Mouse (Mus musculus) neural tube, embryonic 14.5 days (tissue): Measurements from ENCODE around the gene Chic1. TPM values are rescaled to one million over a fixed set of nuclear protein-coding genes. Genes with fewer than 3 reads are reported as not detected.
A peak's percentile ranks its signal among the peaks of the same experiment; 100 is the strongest.

Experiments used
- ATAC-seq: fragments of 200-750 bp; cut with Nextera tagmentation; 2 replicates; pipeline ENCODE4 v1.8.0; 2017; ENCODE audit warnings: low read depth, mild to moderate bottlenecking, moderate TSS enrichment, moderate library complexity
- H3K27ac ChIP-seq: fragments of 300-500 bp; sonication (generic); 2 replicates; pipeline ENCODE4 v1.5.1; 2014; ENCODE audit warnings: low read depth, mild to moderate bottlenecking, control low read depth, low read length, moderate library complexity, mixed read lengths
- H3K27me3 ChIP-seq: fragments of 300-500 bp; sonication (generic); 2 replicates; pipeline ENCODE4 v1.6.1; 2014; ENCODE audit warnings: low read length; ENCODE audit not compliant: control insufficient read depth, insufficient read depth
- H3K36me3 ChIP-seq: fragments of 300-500 bp; sonication (generic); 2 replicates; pipeline ENCODE4 v1.6.1; 2014; ENCODE audit warnings: low read length, mixed read lengths; ENCODE audit not compliant: control insufficient read depth, insufficient read depth
- H3K4me1 ChIP-seq: fragments of 300-500 bp; sonication (generic); 2 replicates; pipeline ENCODE4 v1.6.1; 2014; ENCODE audit warnings: low read length; ENCODE audit not compliant: control insufficient read depth, insufficient read depth
- H3K4me2 ChIP-seq: fragments of 300-500 bp; sonication (generic); 2 replicates; pipeline ENCODE4 v1.6.1; 2014; ENCODE audit warnings: mild to moderate bottlenecking, low read depth, low read length, control low read depth
- H3K4me3 ChIP-seq: fragments of 300-500 bp; sonication (generic); 2 replicates; pipeline ENCODE4 v1.5.1; 2014; ENCODE audit warnings: low read depth, low read length, control low read depth, mixed read lengths
- H3K9ac ChIP-seq: fragments of 300-500 bp; sonication (generic); replicated peaks from 2 replicates; pipeline ENCODE4 v1.6.1; 2014; ENCODE audit warnings: low read depth, mild to moderate bottlenecking, control low read depth, low read length, mixed read lengths
- H3K9me3 ChIP-seq: fragments of 300-500 bp; sonication (generic); 2 replicates; pipeline ENCODE4 v1.6.1; 2016; ENCODE audit warnings: low read length; ENCODE audit not compliant: control insufficient read depth
- WGBS: fragments of 180-500 bp; shearing (Covaris S2); extraction: QIAGEN DNeasy Blood & Tissue Kit; methylation state at CpG from one replicate; pipeline ENCODE4 v1.1.7; 2014; 5-methylcytosine and 5-hydroxymethylcytosine counted together
- polyA plus RNA-seq: library from polyadenylated mRNA; unstranded; fragments of >200 nt; fragmentation: Nextera tagmentation; extraction: Ambion mirVana; gene quantifications from 2 replicates; pipeline ENCODE4 v1.2.1, GENCODE M21; 2014

Gene Chic1
- 10.5 and 11.3 TPM in 2 replicates for polyA plus RNA-seq

- Histone ChIP-seq H3K36me3 (no peaks in the 10 kb centered on the region), H3K9me3 (no peaks in the 10 kb centered on the region), H3K4me2 (peak within 1 kb of the TSS; percentile 48), H3K4me3 (peak within 1 kb of the TSS; percentile 45), H3K27me3 (peaks cover 17% of the 10 kb centered on the region), H3K9ac (peak within 1 kb of the TSS; percentile 62), H3K27ac (peak within 1 kb of the TSS; percentile 72), H3K4me1 (no peaks in the 10 kb centered on the region)
- 16% methylated on average over 29 of the region's 34 CpGs for WGBS
- ATAC-seq: peak; percentile 97
These were observed at the start of gene Chic1 for GRCm38 (mm10) chrX:103356287-103356686. Gene Chic1 (plus strand): TSS chrX:103356476.

DNA sequence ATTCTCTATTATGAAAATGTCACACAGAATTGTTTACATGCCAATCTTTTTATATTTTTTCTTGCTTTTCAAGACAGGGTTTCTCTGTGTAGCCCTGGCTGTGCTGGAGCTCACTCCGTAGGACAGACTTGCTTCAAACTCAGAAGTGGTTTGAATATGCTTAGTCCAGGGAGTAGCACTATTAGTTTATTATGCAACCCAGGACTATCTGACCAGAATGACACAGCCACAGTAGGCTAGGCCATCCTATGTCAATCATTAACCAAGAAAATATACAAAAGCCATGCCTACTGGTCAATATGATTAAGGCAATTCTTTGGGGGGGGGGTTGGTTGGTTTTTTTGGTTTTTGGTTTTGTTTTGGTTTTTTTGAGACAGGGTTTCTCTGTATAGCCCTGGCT is 48.0 kb upstream of the Chic1 start:
- Histone ChIP-seq H3K4me2 (no peak overlapping the region), H3K27ac (no peak overlapping the region), H3K27me3 (peaks cover 3% of the 10 kb centered on the region; the same call in 1 of the 2 replicates), H3K36me3 (no peaks in the 10 kb centered on the region), H3K4me1 (no peaks in the 10 kb centered on the region), H3K9me3 (no peaks in the 10 kb centered on the region), H3K9ac (no peak overlapping the region), H3K4me3 (no peak overlapping the region)
- WGBS: 88% methylated on average over 1 of the region's 1 CpGs
- ATAC-seq: no peak

- peaks cover 3% of the 10 kb centered on the region; the same call in 1 of the 2 replicates for H3K27me3 ChIP-seq
These were observed 44.6 kb upstream of the Chic1 start for GRCm38 (mm10) chrX:103311723-103312122.

GRCm38 (mm10) chrX:103314146-103314545 is 42.1 kb upstream of the Chic1 start:
- Histone ChIP-seq H3K4me2 (no peak overlapping the region), H3K27ac (no peak overlapping the region), H3K9me3 (no peaks in the 10 kb centered on the region), H3K36me3 (no peaks in the 10 kb centered on the region), H3K4me1 (no peaks in the 10 kb centered on the region), H3K27me3 (peaks cover 3% of the 10 kb centered on the region; the same call in 1 of the 2 replicates), H3K9ac (no peak overlapping the region), H3K4me3 (no peak overlapping the region)
- ATAC-seq: no peak
- WGBS: 87% methylated on average over 6 of the region's 6 CpGs

More at GRCm38 (mm10) chrX:103311723-103312122, 44.6 kb upstream of the Chic1 start:
- H3K9me3 ChIP-seq: no peaks in the 10 kb centered on the region
- no peak for ATAC-seq
- H3K27ac ChIP-seq: no peak overlapping the region
- no peaks in the 10 kb centered on the region for H3K4me1 ChIP-seq
- H3K4me2 ChIP-seq: no peak overlapping the region
- no peak overlapping the region for H3K4me3 ChIP-seq
- 82% methylated on average over 3 of the region's 3 CpGs for WGBS
- no peaks in the 10 kb centered on the region for H3K36me3 ChIP-seq
- no peak overlapping the region for H3K9ac ChIP-seq

GRCm38 (mm10) chrX:103321146-103321545 is 35.1 kb upstream of the Chic1 start, which contains the start of gene Cdx4:
Gene Cdx4 (plus strand): TSS chrX:103321398.
- Histone ChIP-seq H3K9me3 (no peaks in the 10 kb centered on the region), H3K4me2 (peak within 1 kb of the TSS; percentile 24; the same call in 1 of the 2 replicates), H3K27ac (no peak within 1 kb of the TSS), H3K27me3 (peaks cover 19% of the 10 kb centered on the region), H3K4me3 (no peak within 1 kb of the TSS), H3K36me3 (no peaks in the 10 kb centered on the region), H3K9ac (no peak within 1 kb of the TSS), H3K4me1 (no peaks in the 10 kb centered on the region)
- 26% methylated on average over 13 of the region's 13 CpGs for WGBS
- no peak for ATAC-seq

DNA sequence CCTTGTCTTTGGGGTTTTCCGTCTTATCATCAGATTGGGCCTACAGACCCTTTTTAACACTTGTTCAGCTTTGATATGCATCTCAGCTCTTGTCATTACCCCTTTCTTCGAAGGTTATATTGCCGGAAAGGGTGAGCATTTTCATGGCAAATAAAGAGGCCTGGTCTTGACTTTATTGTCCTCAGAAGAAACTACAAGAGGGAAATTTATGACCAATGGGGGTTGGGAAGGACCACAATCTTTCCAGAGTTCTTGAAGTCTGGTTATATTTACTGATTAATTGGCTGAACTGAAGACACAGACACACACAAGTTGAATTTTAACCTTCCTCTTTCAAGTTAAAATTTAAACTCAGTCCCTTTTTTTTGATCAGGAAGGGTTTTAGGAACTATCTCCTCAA is 30.4 kb upstream of the Chic1 start:
- no peaks in the 10 kb centered on the region for H3K4me1 ChIP-seq
- no peak overlapping the region for H3K9ac ChIP-seq
- no peaks in the 10 kb centered on the region for H3K36me3 ChIP-seq
- H3K9me3 ChIP-seq: no peaks in the 10 kb centered on the region
- H3K4me2 ChIP-seq: no peak overlapping the region
- H3K4me3 ChIP-seq: no peak overlapping the region
- H3K27me3 ChIP-seq: peaks cover 22% of the 10 kb centered on the region
- no peak for ATAC-seq
- 22% methylated on average over 3 of the region's 3 CpGs for WGBS
- H3K27ac ChIP-seq: no peak overlapping the region

GRCm38 (mm10) chrX:103329386-103329785 is 26.9 kb upstream of the Chic1 start:
- WGBS: 78% methylated on average over 8 of the region's 8 CpGs
- Histone ChIP-seq H3K9me3 (no peaks in the 10 kb centered on the region), H3K4me2 (no peak overlapping the region), H3K27me3 (peaks cover 3% of the 10 kb centered on the region), H3K36me3 (no peaks in the 10 kb centered on the region), H3K27ac (no peak overlapping the region), H3K4me3 (no peak overlapping the region), H3K4me1 (no peaks in the 10 kb centered on the region), H3K9ac (no peak overlapping the region)
- ATAC-seq: no peak

GRCm38 (mm10) chrX:103331125-103331858 is 25.0 kb upstream of the Chic1 start:
- Histone ChIP-seq H3K4me2 (no peak overlapping the region), H3K9ac (no peak overlapping the region), H3K9me3 (no peaks in the 10 kb centered on the region), H3K4me3 (no peak overlapping the region), H3K36me3 (no peaks in the 10 kb centered on the region), H3K27me3 (peaks cover 3% of the 10 kb centered on the region; the same call in 1 of the 2 replicates), H3K4me1 (no peaks in the 10 kb centered on the region), H3K27ac (no peak overlapping the region)
- WGBS: 71% methylated on average over 5 of the region's 5 CpGs
- no peak for ATAC-seq

GRCm38 (mm10) chrX:103341369-103342113 is 14.7 kb upstream of the Chic1 start:
- Histone ChIP-seq H3K4me2 (no peak overlapping the region), H3K36me3 (no peaks in the 10 kb centered on the region), H3K27ac (no peak overlapping the region), H3K9me3 (no peaks in the 10 kb centered on the region), H3K4me1 (no peaks in the 10 kb centered on the region), H3K9ac (no peak overlapping the region), H3K4me3 (no peak overlapping the region), H3K27me3 (peaks cover 4% of the 10 kb centered on the region; the same call in 1 of the 2 replicates)
- 62% methylated on average over 3 of the region's 3 CpGs for WGBS
- ATAC-seq: no peak
